Mouse (Mus musculus) neutrophil, adult 5-6 weeks (primary cell): ENCODE results near the gene Dtwd1. TPM values are rescaled to one million over a fixed set of nuclear protein-coding genes. Genes with fewer than 3 reads are reported as not detected.
"Not testable (repeated sequence)": the region's sequence is repeated elsewhere in the genome, so short reads cannot be mapped to it uniquely, and the experiment has no call there.

Source experiments
- ATAC-seq: fragments of 151-379, 151-347 bp; 2 replicates; pipeline ENCODE4 v1.8.0; 2017; ENCODE audit warnings: mild to moderate bottlenecking, moderate TSS enrichment; ENCODE audit not compliant: insufficient number of reproducible peaks, poor library complexity, low FRiP score, severe bottlenecking; ENCODE audit errors: extremely low read depth
- total RNA-seq: library from RNA; stranded (forward); fragments of 200-1000 nt; gene quantifications from 2 replicates; pipeline ENCODE4 v1.2.3, GENCODE M21; 2017

Gene Dtwd1
- total RNA-seq, result 5.7 and 7.2 TPM in 2 replicates

- ATAC-seq, result peak; percentile 95
Measured at GRCm38 (mm10) chr2:126151855-126152571, at the start of gene Dtwd1, which contains the start of gene Fam227b. Dtwd1 (plus strand) TSS chr2:126152141. Fam227b (minus strand) TSS chr2:126152004.

GRCm38 (mm10) chr2:126147723-126148122 is 4.2 kb upstream of the Dtwd1 start:
- no peak for ATAC-seq

- no peak for ATAC-seq
Measured at GRCm38 (mm10) chr2:126165277-126166018, 13.5 kb downstream of the Dtwd1 start.

- no peak for ATAC-seq
Measured at GRCm38 (mm10) chr2:126166335-126166734, 14.4 kb downstream of the Dtwd1 start.

GRCm38 (mm10) chr2:126166848-126167617 is 15.1 kb downstream of the Dtwd1 start:
- ATAC-seq, result no peak

- ATAC-seq, result no peak
Measured at GRCm38 (mm10) chr2:126171427-126171826, 19.5 kb downstream of the Dtwd1 start.

- no peak for ATAC-seq
Measured at GRCm38 (mm10) chr2:126191306-126191705, 39.4 kb downstream of the Dtwd1 start.

- no peak for ATAC-seq
Measured at GRCm38 (mm10) chr2:126192129-126192528, 40.2 kb downstream of the Dtwd1 start.

- ATAC-seq, result no peak
Measured at GRCm38 (mm10) chr2:126195631-126196356, 43.9 kb downstream of the Dtwd1 start.

- no peak for ATAC-seq
Measured at GRCm38 (mm10) chr2:126198971-126199370, 47.0 kb downstream of the Dtwd1 start.

GRCm38 (mm10) chr2:126211011-126211680 is 59.2 kb downstream of the Dtwd1 start:
- ATAC-seq, result no peak

- ATAC-seq, result not testable (repeated sequence)
Measured at GRCm38 (mm10) chr2:126214800-126215199, 62.9 kb downstream of the Dtwd1 start, which contains the start of gene Gm17555. Gm17555 (plus strand) TSS chr2:126215100.

Other genes starting within 250 kb of the Dtwd1 start
- 0.25 TPM in 1 of 2 replicates, not detected in the other for gene Fgf7, start 117.5 kb upstream of the Dtwd1 start, total RNA-seq
- gene Fam227b, start 137 bp upstream of the Dtwd1 start, total RNA-seq, result not detected in 2 replicates
- not detected in 2 replicates for gene Gm17555, start 63.0 kb downstream of the Dtwd1 start, total RNA-seq